Comparison of ENCODE assay signal across 16 mouse cellular contexts in the genomic region with DNA sequence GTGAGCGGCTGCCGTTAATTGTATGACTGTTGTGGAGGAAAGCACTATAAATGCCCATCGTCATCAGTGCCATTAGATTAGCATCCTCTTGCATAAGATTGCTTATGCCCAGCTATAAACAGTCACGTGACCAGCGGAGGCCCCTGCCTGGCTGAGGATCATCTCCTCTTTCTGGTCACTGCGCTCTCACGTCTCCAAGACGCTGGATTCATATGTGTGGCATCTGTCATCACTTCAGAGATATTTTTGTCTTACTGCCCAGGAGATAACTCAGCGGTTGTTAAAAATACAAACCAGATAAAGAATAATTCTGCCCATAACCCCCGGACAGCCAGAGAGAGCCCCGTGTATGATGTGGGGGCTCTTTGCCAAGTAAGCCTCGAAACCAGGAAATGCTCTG.
DNase-seq lines count a peak whose midpoint lies in the region; ATAC-seq and TF ChIP-seq lines count a peak whose summit lies in the region.
"Had no signal": no experiment of that assay in that cellular context is flagged by ENCODE, and none has a peak within 500 bp of the region (broad histone marks: within the 10 kb centered on the region; RNA-seq: fewer than 3 reads in every experiment).

No protein-coding gene starts in this region.

- H3K36me3 ChIP-seq in embryonic facial prominence, embryonic 14.5 days (ENCODE audit: control insufficient read depth, insufficient read depth, low read length) = no peaks in the 10 kb centered on the region
- no peaks in the 10 kb centered on the region for H3K36me3 ChIP-seq in embryonic facial prominence, embryonic 10.5 days (replicated peaks)
- no peaks in the 10 kb centered on the region for H3K36me3 ChIP-seq in kidney, adult 2 months (ENCODE audit: control insufficient read depth, insufficient read depth, low read length)
- H3K36me3 ChIP-seq: limb, embryonic 12.5 days; liver, embryonic 15.5 days; stomach, embryonic 15.5 days had no signal

- H3K9me3 ChIP-seq in embryonic facial prominence, embryonic 14.5 days (ENCODE audit: control insufficient read depth, low read length) = no peaks in the 10 kb centered on the region
- H3K9me3 ChIP-seq in embryonic facial prominence, embryonic 10.5 days = peaks cover 2% of the 10 kb centered on the region; the same call in 1 of the 2 replicates
- H3K9me3 ChIP-seq: liver, embryonic 15.5 days; stomach, embryonic 15.5 days had no signal

- TF ChIP-seq CTCF in lung, adult 2 months (IDR thresholded peaks at IDR 0.05; ENCODE audit: insufficient read depth, low read length) = no peak
- TF ChIP-seq CTCF in kidney, adult 2 months (conservative IDR thresholded peaks at IDR 0.05; ENCODE audit: insufficient read depth, insufficient read length, low read depth, low read length) = no peak

- H3K27ac ChIP-seq in embryonic facial prominence, embryonic 14.5 days (replicated peaks; ENCODE audit: low read depth, low read length) = no peak overlapping the region
- no peak overlapping the region for H3K27ac ChIP-seq in embryonic facial prominence, embryonic 10.5 days (replicated peaks)
- no peak overlapping the region for H3K27ac ChIP-seq in kidney, adult 2 months (ENCODE audit: insufficient read depth, low read depth, low read length)
- H3K27ac ChIP-seq: limb, embryonic 12.5 days; liver, embryonic 15.5 days; midbrain, embryonic 10.5 days; stomach, embryonic 15.5 days had no signal

- no peaks in the 10 kb centered on the region for H3K27me3 ChIP-seq in embryonic facial prominence, embryonic 14.5 days (replicated peaks; ENCODE audit: control insufficient read depth, insufficient read depth, low read length)
- H3K27me3 ChIP-seq in embryonic facial prominence, embryonic 10.5 days (replicated peaks; ENCODE audit: low read depth, poor library complexity, severe bottlenecking) = no peaks in the 10 kb centered on the region
- no peaks in the 10 kb centered on the region for H3K27me3 ChIP-seq in kidney, adult 2 months (replicated peaks; ENCODE audit: control insufficient read depth, insufficient read depth, low read length)
- H3K27me3 ChIP-seq: limb, embryonic 12.5 days; liver, embryonic 15.5 days; stomach, embryonic 15.5 days had no signal

- ATAC-seq in embryonic facial prominence, embryonic 14.5 days (ENCODE audit: low read depth) = no peak
- no peak for ATAC-seq in cerebellum, adult (ENCODE audit: insufficient number of reproducible peaks, low FRiP score, low TSS enrichment)
- ATAC-seq: intestine, embryonic 16.5 days had no signal

- no peak overlapping the region for H3K4me2 ChIP-seq in embryonic facial prominence, embryonic 14.5 days (ENCODE audit: low read depth, low read length)
- H3K4me2 ChIP-seq: limb, embryonic 12.5 days; liver, embryonic 15.5 days; stomach, embryonic 15.5 days had no signal

- TF ChIP-seq POLR2A in lung, adult 2 months (IDR thresholded peaks at IDR 0.05; ENCODE audit: borderline replicate concordance, extremely low read depth, low read depth, low read length) = no peak
- no peak for TF ChIP-seq POLR2A in kidney, adult 2 months (IDR thresholded peaks at IDR 0.05; ENCODE audit: low read depth, low read length)

- no peak overlapping the region for H3K9ac ChIP-seq in embryonic facial prominence, embryonic 14.5 days (ENCODE audit: low read depth, low read length)
- H3K9ac ChIP-seq: limb, embryonic 12.5 days; liver, embryonic 15.5 days; stomach, embryonic 15.5 days had no signal

- DNase-seq in embryonic facial prominence, embryonic 14.5 days (ENCODE audit: low spot score) = peak; percentile 27
- DNase-seq in embryonic facial prominence, embryonic 10.5 days (ENCODE audit: low spot score) = no peak
- peak; percentile 46 to 70 for DNase-seq in right cerebral cortex, postnatal 10 days (ENCODE audit: low spot score in 2 of 2)
- DNase-seq in right cerebral cortex, postnatal 25 days = no peak
- peak; percentile 6 for DNase-seq in lung, adult 2 months
- DNase-seq in embryo, embryonic 11 days = no peak
- DNase-seq in kidney, adult 2 months = no peak
- DNase-seq: cerebellum, adult 2 months; kidney, postnatal 14 days; thymus, postnatal 36 days had no signal

- H3K4me1 ChIP-seq in embryonic facial prominence, embryonic 14.5 days (ENCODE audit: control insufficient read depth, insufficient read depth, low read length) = peaks cover 8% of the 10 kb centered on the region; the same call in 1 of the 2 replicates
- H3K4me1 ChIP-seq in embryonic facial prominence, embryonic 10.5 days = no peaks in the 10 kb centered on the region
- no peaks in the 10 kb centered on the region for H3K4me1 ChIP-seq in lung, adult 2 months (ENCODE audit: control insufficient read depth, insufficient read depth, low read length)
- H3K4me1 ChIP-seq in kidney, adult 2 months (ENCODE audit: control insufficient read depth, insufficient read depth, low read length) = no peaks in the 10 kb centered on the region
- H3K4me1 ChIP-seq: limb, embryonic 12.5 days; liver, embryonic 15.5 days; stomach, embryonic 15.5 days had no signal

- H3K4me3 ChIP-seq in embryonic facial prominence, embryonic 14.5 days (ENCODE audit: low read depth, low read length) = no peak overlapping the region
- no peak overlapping the region for H3K4me3 ChIP-seq in embryonic facial prominence, embryonic 10.5 days
- H3K4me3 ChIP-seq in lung, adult 2 months (replicated peaks; ENCODE audit: extremely low read depth, low read depth, low read length) = no peak overlapping the region
- H3K4me3 ChIP-seq in kidney, adult 2 months (ENCODE audit: insufficient read depth, low read depth, low read length) = no peak overlapping the region
- H3K4me3 ChIP-seq: limb, embryonic 12.5 days; liver, embryonic 15.5 days; midbrain, embryonic 10.5 days; stomach, embryonic 15.5 days had no signal

- WGBS in embryonic facial prominence, embryonic 14.5 days = 59% methylated on average over 12 of the region's 12 CpGs
- 83% methylated on average over 12 of the region's 12 CpGs for WGBS in embryonic facial prominence, embryonic 10.5 days
- 32% methylated on average over 12 of the region's 12 CpGs for WGBS in lung, adult 2 months
- 62% methylated on average over 12 of the region's 12 CpGs for WGBS in kidney, adult 2 months

Comparison
In these comparisons a context has a peak if more than half of its experiments do, and no peak if none do; other contexts are left out.
1. DNase-seq: peak in embryonic facial prominence, embryonic 14.5 days (single experiment), right cerebral cortex, postnatal 10 days (2 of 2) and lung, adult 2 months (single experiment); none in embryonic facial prominence, embryonic 10.5 days (single experiment), right cerebral cortex, postnatal 25 days (single experiment), embryo, embryonic 11 days (single experiment) and kidney, adult 2 months (single experiment).